Mouse (Mus musculus) thymus, adult 2 months (tissue): Measurements from ENCODE around the gene Elovl6.

Source experiments
- CTCF ChIP-seq: fragments of 200-500 bp; IDR thresholded peaks from 2 replicates; pipeline ENCODE4 v1.5.1; 2012; ENCODE audit warnings: mild to moderate bottlenecking, control low read depth, low read length, moderate library complexity, borderline replicate concordance; ENCODE audit not compliant: control insufficient read depth, poor library complexity, insufficient read depth; ENCODE audit errors: extremely low read depth
- POLR2A ChIP-seq: fragments of 200-500 bp; IDR thresholded peaks from 2 replicates; pipeline ENCODE4 v1.6.1; 2012; ENCODE audit warnings: mild to moderate bottlenecking, low read length, control low read depth, moderate library complexity; ENCODE audit not compliant: control insufficient read depth, poor library complexity, insufficient read depth; ENCODE audit errors: extremely low read depth

DNA sequence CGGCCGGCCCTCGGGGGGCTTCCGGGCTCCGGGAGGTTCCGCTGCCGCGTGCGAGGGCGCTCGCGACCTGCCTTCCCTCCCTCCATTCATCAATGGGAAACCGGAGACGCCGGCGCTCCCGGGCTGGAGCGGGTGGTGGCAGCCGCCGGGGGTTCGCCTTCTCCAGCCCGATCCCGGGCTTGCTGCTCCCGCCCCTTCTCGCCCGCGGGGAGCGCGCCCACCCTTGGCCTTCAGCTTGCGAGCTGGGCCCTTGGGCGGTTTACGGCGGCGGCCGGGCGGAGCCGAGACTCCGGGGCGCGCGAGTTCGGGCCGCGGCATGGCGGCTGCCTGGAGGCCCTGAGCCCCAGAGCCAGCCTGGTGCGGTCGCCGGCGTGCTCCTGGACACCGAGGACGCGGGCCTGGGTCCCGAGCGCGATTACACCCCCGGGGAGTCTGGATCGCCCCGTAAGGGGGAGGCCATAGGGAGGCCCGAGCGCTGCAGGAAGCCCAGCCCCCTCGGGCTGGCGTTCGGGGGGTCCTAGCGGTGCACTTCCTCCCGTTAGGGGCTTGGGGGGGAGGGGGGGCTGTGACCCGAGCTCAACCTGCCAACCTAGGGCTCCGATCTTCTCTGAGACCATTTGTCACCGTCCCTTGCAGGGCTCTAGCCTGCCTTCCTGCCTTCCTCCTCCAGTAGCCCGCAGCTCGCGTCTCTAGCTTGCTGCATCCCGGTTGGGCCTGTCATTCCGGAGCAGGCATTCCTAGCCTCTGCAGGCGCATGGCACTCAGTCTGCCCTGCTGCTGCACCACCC lies 1.8 kb downstream of the Elovl6 start:
- TF ChIP-seq CTCF (peak; percentile 9; the same call in 1 of the 2 replicates), POLR2A (peak; percentile 77)
